Mouse (Mus musculus): ENCODE measurements at regions not wholly inside any gene's neighbourhood (a gene's known extent, or its start where the extent isn't known, plus 50 kb on each side); places are given as distances from the start of the nearest gene placed in this dataset.

GRCm38 (mm10) chr9:93947053-93947452 lies 590.8 kb downstream of the 1190002N15Rik start:
- no peak for DNase-seq

- no peak for DNase-seq
These were observed 597.7 kb downstream of the 1190002N15Rik start for GRCm38 (mm10) chr9:93940193-93940592.

- DNase-seq = no peak
These were observed 607.2 kb downstream of the 1190002N15Rik start for GRCm38 (mm10) chr9:93930684-93931083.

- no peak for DNase-seq
These were observed 648.6 kb downstream of the 1190002N15Rik start for GRCm38 (mm10) chr9:93889256-93889655.

- no peak for DNase-seq
These were observed 657.8 kb downstream of the 1190002N15Rik start for GRCm38 (mm10) chr9:93880112-93880511.

GRCm38 (mm10) chr9:93879572-93879971 lies 658.3 kb downstream of the 1190002N15Rik start:
- no peak for DNase-seq

- no peak for DNase-seq
These were observed 667.1 kb downstream of the 1190002N15Rik start for GRCm38 (mm10) chr9:93870778-93871177.

- no peak for DNase-seq
These were observed 679.9 kb downstream of the 1190002N15Rik start for GRCm38 (mm10) chr9:93857937-93858336.

- no peak for DNase-seq
These were observed 691.5 kb downstream of the 1190002N15Rik start for GRCm38 (mm10) chr9:93846411-93846810.

- no peak for DNase-seq
These were observed 694.0 kb downstream of the 1190002N15Rik start for GRCm38 (mm10) chr9:93843869-93844268.
